Mouse (Mus musculus) kidney, adult 9 months (tissue): ENCODE data around the gene Il34.

ENCODE experiments used
- DNase-seq: peaks from one replicate; pipeline ENCODE4 v3.0.0; 2022

The Il34 gene

GRCm38 (mm10) chr8:110705391-110706287 is 100.1 kb downstream of the Il34 start:
- DNase-seq: no peak

GRCm38 (mm10) chr8:110704103-110704502 is 101.6 kb downstream of the Il34 start:
- DNase-seq: no peak

GRCm38 (mm10) chr8:110703460-110704061 is 102.2 kb downstream of the Il34 start:
- no peak for DNase-seq

- no peak for DNase-seq
These were observed 102.9 kb downstream of the Il34 start for GRCm38 (mm10) chr8:110702636-110703459.

- no peak for DNase-seq
These were observed 105.2 kb downstream of the Il34 start for GRCm38 (mm10) chr8:110700561-110700960.

GRCm38 (mm10) chr8:110699501-110699900 is 106.2 kb downstream of the Il34 start:
- no peak for DNase-seq

GRCm38 (mm10) chr8:110698098-110698497 is 107.6 kb downstream of the Il34 start:
- no peak for DNase-seq

GRCm38 (mm10) chr8:110697571-110697970 is 108.2 kb downstream of the Il34 start:
- DNase-seq: no peak

GRCm38 (mm10) chr8:110696051-110696450 is 109.7 kb downstream of the Il34 start:
- no peak for DNase-seq

- no peak for DNase-seq
These were observed 110.3 kb downstream of the Il34 start for GRCm38 (mm10) chr8:110695431-110695830.

- DNase-seq: no peak
These were observed 110.9 kb downstream of the Il34 start for GRCm38 (mm10) chr8:110694826-110695225.

- DNase-seq: no peak
These were observed 111.5 kb downstream of the Il34 start for GRCm38 (mm10) chr8:110694226-110694625.
